Mouse (Mus musculus) CH12.LX (cell line): ENCODE measurements around the gene Fam171a1. TPM values are rescaled to one million over a fixed set of nuclear protein-coding genes. Genes with fewer than 3 reads are reported as not detected.

Experiments
- DNase-seq: peaks from one replicate; pipeline ENCODE4 v3.0.0-alpha.2; 2013; ENCODE audit errors: extremely low read depth
- H3K27ac ChIP-seq: 2 replicates; pipeline ENCODE4 v1.5.1; 2012; ENCODE audit warnings: low read depth, mild to moderate bottlenecking, control low read depth, moderate library complexity; ENCODE audit not compliant: insufficient read depth
- H3K27me3 ChIP-seq: replicated peaks from 2 replicates; pipeline ENCODE3; 2012; ENCODE audit warnings: inconsistent platforms
- H3K36me3 ChIP-seq, 2 experiments: replicated peaks in 1 of 2; 2 replicates each; pipeline versions ENCODE3 to v1.6.1; 2012; ENCODE audit warnings: inconsistent platforms in 1 of 2, low read length in 1 of 2, mild to moderate bottlenecking in 1 of 2, mixed read lengths in 1 of 2, moderate library complexity in 1 of 2; ENCODE audit not compliant: control insufficient read depth in 1 of 2, insufficient read depth in 1 of 2
- H3K4me1 ChIP-seq, 2 experiments: 2 replicates each; pipeline ENCODE4 v1.6.1; 2012; ENCODE audit warnings: inconsistent platforms in 1 of 2, moderate library complexity in 1 of 2; ENCODE audit not compliant: insufficient read depth in 2 of 2, control insufficient read depth in 1 of 2
- H3K4me2 ChIP-seq: 2 replicates; pipeline ENCODE4 v1.6.1; 2012; ENCODE audit warnings: low read depth, mild to moderate bottlenecking, control low read depth; ENCODE audit not compliant: poor library complexity, insufficient read depth, severe bottlenecking
- H3K4me3 ChIP-seq, 3 experiments: fragments of 150-350 bp in 1 of 3; sonication (generic) in 1 of 3; replicated peaks in 1 of 3; 2 replicates each; pipeline versions ENCODE3 to v1.5.1; 2011 to 2012; ENCODE audit warnings: low read depth in 2 of 3, low read length in 2 of 3, mild to moderate bottlenecking in 2 of 3, moderate library complexity in 2 of 3, control low read depth in 1 of 3, improper control_type of control experiment in 1 of 3, inconsistent platforms in 1 of 3, mixed read lengths in 1 of 3; ENCODE audit not compliant: poor library complexity in 1 of 3
- H3K79me2 ChIP-seq: replicated peaks from 2 replicates; pipeline ENCODE4 v1.6.1; 2012; ENCODE audit warnings: mild to moderate bottlenecking, moderate library complexity; ENCODE audit not compliant: control insufficient read depth, poor library complexity, insufficient read depth, severe bottlenecking; ENCODE audit errors: extremely low read depth
- H3K9ac ChIP-seq: 2 replicates; pipeline ENCODE4 v1.6.1; 2012; ENCODE audit warnings: low read depth, mild to moderate bottlenecking, control low read depth, moderate library complexity; ENCODE audit not compliant: insufficient read depth
- H3K9me3 ChIP-seq: replicated peaks from 2 replicates; pipeline ENCODE3; 2012; ENCODE audit warnings: low read length, inconsistent platforms, mixed read lengths
- BHLHE40 ChIP-seq: IDR thresholded peaks from 2 replicates; pipeline ENCODE4 v1.6.1; 2011; ENCODE audit warnings: mild to moderate bottlenecking, low read depth, low read length, improper control_type of control experiment
- CHD1 ChIP-seq: IDR thresholded peaks from 2 replicates; pipeline ENCODE4 v1.6.1; 2012; ENCODE audit warnings: low read depth, low read length, improper control_type of control experiment, inconsistent platforms
- CHD2 ChIP-seq: IDR thresholded peaks from 2 replicates; pipeline ENCODE4 v1.6.1; 2011; ENCODE audit warnings: low read length, improper control_type of control experiment
- CTCF ChIP-seq, 2 experiments: IDR thresholded peaks in 1 of 2; conservative IDR thresholded peaks in 1 of 2; 2 replicates each; pipeline ENCODE4 v1.5.1; 2011 to 2012; ENCODE audit warnings: low read depth in 2 of 2, low read length in 2 of 2, improper control_type of control experiment in 1 of 2, inconsistent platforms in 1 of 2, mild to moderate bottlenecking in 1 of 2, moderate library complexity in 1 of 2
- E2F4 ChIP-seq: IDR thresholded peaks from 2 replicates; pipeline ENCODE4 v1.6.1; 2011; ENCODE audit warnings: low read depth, low read length, improper control_type of control experiment; ENCODE audit not compliant: insufficient replicate concordance
- EP300 ChIP-seq: IDR thresholded peaks from 2 replicates; pipeline ENCODE4 v1.6.1; 2011; ENCODE audit warnings: low read length, improper control_type of control experiment
- ETS1 ChIP-seq: conservative IDR thresholded peaks from 2 replicates; pipeline ENCODE4 v1.6.1; 2012; ENCODE audit warnings: low read depth, mild to moderate bottlenecking, inconsistent platforms, low read length, improper control_type of control experiment, moderate library complexity
- GABPA ChIP-seq: IDR thresholded peaks from 2 replicates; pipeline ENCODE4 v1.6.1; 2012; ENCODE audit warnings: low read depth, low read length, improper control_type of control experiment, inconsistent platforms; ENCODE audit not compliant: insufficient replicate concordance
- HCFC1 ChIP-seq: IDR thresholded peaks from 2 replicates; pipeline ENCODE4 v1.6.1; 2012; ENCODE audit warnings: low read depth, mild to moderate bottlenecking, inconsistent platforms, low read length, improper control_type of control experiment
- JUN ChIP-seq: IDR thresholded peaks from 2 replicates; pipeline ENCODE4 v1.6.1; 2011; ENCODE audit warnings: low read depth, mild to moderate bottlenecking, low read length, improper control_type of control experiment, moderate library complexity; ENCODE audit not compliant: insufficient read depth
- MAFK ChIP-seq: IDR thresholded peaks from 2 replicates; pipeline ENCODE4 v1.6.1; 2011; ENCODE audit warnings: low read length, improper control_type of control experiment; ENCODE audit not compliant: insufficient replicate concordance
- MAX ChIP-seq: IDR thresholded peaks from 2 replicates; pipeline ENCODE4 v1.6.1; 2011; ENCODE audit warnings: low read length, improper control_type of control experiment
- MEF2A ChIP-seq: IDR thresholded peaks from 2 replicates; pipeline ENCODE4 v1.6.1; 2014; ENCODE audit warnings: low read depth, mild to moderate bottlenecking, inconsistent platforms, low read length, improper control_type of control experiment, borderline replicate concordance
- MYC ChIP-seq: IDR thresholded peaks from 2 replicates; pipeline ENCODE4 v1.6.1; 2011; ENCODE audit warnings: low read depth, mild to moderate bottlenecking, improper control_type of control experiment, low read length
- NRF1 ChIP-seq: IDR thresholded peaks from 2 replicates; pipeline ENCODE4 v1.6.1; 2014; ENCODE audit warnings: low read depth, mild to moderate bottlenecking, inconsistent platforms, low read length, improper control_type of control experiment, moderate library complexity
- POLR2A ChIP-seq: IDR thresholded peaks from 2 replicates; pipeline ENCODE4 v1.6.1; 2011; ENCODE audit warnings: low read depth, mild to moderate bottlenecking, improper control_type of control experiment, low read length
- TBP ChIP-seq: conservative IDR thresholded peaks from 2 replicates; pipeline ENCODE4 v1.6.1; 2011; ENCODE audit warnings: low read depth, low read length, improper control_type of control experiment
- USF1 ChIP-seq: IDR thresholded peaks from 2 replicates; pipeline ENCODE4 v1.6.1; 2014; ENCODE audit warnings: low read depth, mild to moderate bottlenecking, inconsistent platforms, low read length, improper control_type of control experiment
- USF2 ChIP-seq: conservative IDR thresholded peaks from 2 replicates; pipeline ENCODE4 v1.6.1; 2011; ENCODE audit warnings: low read depth, low read length, improper control_type of control experiment
- ZC3H11A ChIP-seq: IDR thresholded peaks from 2 replicates; pipeline ENCODE4 v1.6.1; 2012; ENCODE audit warnings: low read depth, mild to moderate bottlenecking, inconsistent platforms, low read length, improper control_type of control experiment
- ZMIZ1 ChIP-seq: IDR thresholded peaks from 2 replicates; pipeline ENCODE4 v1.6.1; 2012; ENCODE audit warnings: low read depth, mild to moderate bottlenecking, inconsistent platforms, low read length, improper control_type of control experiment
- dilution Hi-C: fragments of 300-500 bp; cut with MboI; formaldehyde crosslinking; loops from 2 replicates; pipeline ENCODE4 v1.14.3; 2020; ENCODE audit warnings: low sequenced_read_pairs; ENCODE audit not compliant: extremely low pct_unique_long_range_greater_than_20kb, extremely low pct_ligation_motif_present
- in situ Hi-C: fragments of 300-500 bp; cut with MboI; formaldehyde crosslinking; loops from 3 replicates; pipeline ENCODE4 v1.14.3; 2019; ENCODE audit warnings: low sequenced_read_pairs, low pct_ligation_motif_present, low pct_unique_long_range_greater_than_20kb, mixed read lengths
- polyA plus RNA-seq: library from polyadenylated mRNA; unstranded; fragments of >175 nt; gene quantifications from 2 replicates; pipeline ENCODE4 v1.2.1, GENCODE M21; 2012; ENCODE audit warnings: low read depth; ENCODE audit not compliant: insufficient read length
- total RNA-seq, 2 experiments: library from RNA; depleted of rRNA; stranded (reverse); fragments of 300-350 nt in 1 of 2; fragments of >200 nt in 1 of 2; gene quantifications; 2 replicates each; pipeline ENCODE4 v1.2.3; 2012 to 2014

The Fam171a1 gene
- total and polyA plus RNA-seq, 3 experiments = 0.59 to 3.2 (median 1.8) TPM

DNA sequence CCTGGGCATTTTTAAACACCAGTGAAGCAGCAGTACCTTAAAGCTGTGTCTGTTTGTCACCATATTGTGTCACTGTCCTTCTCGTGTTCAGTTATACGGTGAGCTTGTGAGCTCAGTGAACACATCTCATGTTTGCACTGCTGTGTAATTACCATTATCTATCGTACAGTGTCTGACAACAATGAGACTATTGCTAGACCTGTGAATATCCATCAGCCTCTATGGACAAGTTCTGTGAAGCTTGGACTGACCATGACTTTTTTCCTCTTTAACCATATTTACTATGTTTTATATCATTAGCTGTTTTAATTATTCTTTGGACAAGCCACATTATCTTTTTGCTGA is 55.4 kb downstream of the Fam171a1 start:
- H3K4me1 ChIP-seq = peaks cover 0 to 8% of the 10 kb centered on the region in 2 experiments; a peak in 2 of 4 replicates

DNA sequence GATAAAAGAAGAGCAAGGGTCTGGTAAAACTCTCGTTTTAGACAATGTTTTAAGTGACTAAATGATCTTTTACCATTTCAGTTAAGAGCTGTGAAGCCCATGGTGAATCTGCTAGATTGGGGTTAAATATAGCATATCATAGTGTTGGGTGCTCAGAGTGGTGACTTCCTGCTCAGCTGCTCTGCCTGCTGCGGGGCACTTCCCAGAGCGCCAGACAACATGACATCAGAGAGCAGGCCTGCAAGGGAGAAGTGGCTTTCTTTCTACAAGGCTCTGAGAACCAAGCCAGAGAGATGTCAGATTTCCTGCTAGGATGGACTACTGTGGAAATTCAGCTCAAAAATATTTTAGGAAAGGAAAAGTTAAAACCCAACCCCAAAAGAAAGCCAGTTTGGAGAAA is 57.8 kb downstream of the Fam171a1 start:
- Histone ChIP-seq H3K27ac (no peak overlapping the region), H3K4me1 (peaks cover 0 to 8% of the 10 kb centered on the region in 2 experiments; a peak in 2 of 4 replicates), H3K4me3 (no peak overlapping the region), H3K36me3 (no peaks in the 10 kb centered on the region), H3K9me3 (no peaks in the 10 kb centered on the region), H3K79me2 (no peaks in the 10 kb centered on the region), H3K4me2 (no peak overlapping the region), H3K9ac (no peak overlapping the region), H3K27me3 (no peaks in the 10 kb centered on the region)
- TF ChIP-seq TBP (no peak), NRF1 (no peak), ZMIZ1 (no peak), MAFK (no peak), JUN (no peak), CTCF (conservative IDR thresholded peaks at IDR 0.05 in 1 of 2, IDR thresholded peaks at IDR 0.05 in 1 of 2; ENCODE audit: low read depth in 2 of 2, low read length in 2 of 2) (no peak), CHD1 (no peak), ETS1 (no peak), CHD2 (no peak), MEF2A (no peak), HCFC1 (no peak), BHLHE40 (no peak), E2F4 (no peak), USF2 (no peak), EP300 (no peak), USF1 (no peak)
- in situ Hi-C loops (no loop called here), dilution Hi-C loops (no loop called here)
- no peak for DNase-seq

More for the DNA sequence above, 55.4 kb downstream of the Fam171a1 start:
- Histone ChIP-seq H3K9me3 (no peaks in the 10 kb centered on the region), H3K79me2 (no peaks in the 10 kb centered on the region), H3K4me2 (no peak overlapping the region), H3K27me3 (no peaks in the 10 kb centered on the region), H3K27ac (no peak overlapping the region), H3K4me3 (no peak overlapping the region), H3K9ac (no peak overlapping the region), H3K36me3 (no peaks in the 10 kb centered on the region)
- no peak for DNase-seq
- dilution Hi-C loops = no loop called here
- TF ChIP-seq USF1 = no peak
- TF ChIP-seq JUN = no peak
- TF ChIP-seq MAX = no peak
- no peak for TF ChIP-seq ZC3H11A
- no peak for TF ChIP-seq EP300
- TF ChIP-seq POLR2A = no peak
- no peak for TF ChIP-seq BHLHE40
- no peak for TF ChIP-seq MYC
- no peak for TF ChIP-seq NRF1
- TF ChIP-seq MAFK = no peak
- TF ChIP-seq GABPA = no peak
- in situ Hi-C loops = no loop called here
